ENCODE assay signal across 8 mouse cellular contexts in genomic region chr11:119390271-119391231, GRCm38 (mm10). TPM values are rescaled to one million over a fixed set of nuclear protein-coding genes. Genes with fewer than 3 reads are reported as not detected.
DNase-seq lines count a peak whose midpoint lies in the region; ATAC-seq and TF ChIP-seq lines count a peak whose summit lies in the region.

No protein-coding gene starts in this region.

- peak overlapping the region; percentile 80 to 84 for H3K4me3 ChIP-seq in MEL (ENCODE audit: control insufficient read depth in 1 of 2, insufficient read depth in 1 of 2, low read depth in 2 of 2, low read length in 2 of 2)
- H3K4me3 ChIP-seq in hindbrain, embryonic 11.5 days (ENCODE audit: low read depth, low read length), result peak overlapping the region; percentile 56
- H3K4me3 ChIP-seq in lung, postnatal 0 days (ENCODE audit: low read depth, low read length), result peak overlapping the region; percentile 84
- peak overlapping the region; percentile 76 for H3K4me3 ChIP-seq in olfactory bulb, adult 2 months (ENCODE audit: insufficient read depth, low read depth, low read length)
- peak overlapping the region; percentile 82 for H3K4me3 ChIP-seq in thymus, adult 2 months (ENCODE audit: control insufficient read depth, insufficient read depth, low read length)

- peak in 1 of 3 experiments; percentile 21; a peak in 1 of 6 replicates for TF ChIP-seq CTCF in MEL (IDR thresholded peaks at IDR 0.05 in 2 of 3, conservative IDR thresholded peaks at IDR 0.05 in 1 of 3; ENCODE audit: control insufficient read depth in 1 of 3, insufficient read depth in 1 of 3, low read depth in 2 of 3, low read length in 3 of 3, poor library complexity in 1 of 3, severe bottlenecking in 1 of 3)
- TF ChIP-seq CTCF in lung, postnatal 0 days (IDR thresholded peaks at IDR 0.05), result peak; percentile 11
- TF ChIP-seq CTCF in olfactory bulb, adult 2 months (IDR thresholded peaks at IDR 0.05; ENCODE audit: insufficient read depth, low read depth, low read length), result no peak
- no peak for TF ChIP-seq CTCF in thymus, adult 2 months (IDR thresholded peaks at IDR 0.05; ENCODE audit: borderline replicate concordance, control insufficient read depth, extremely low read depth, insufficient read depth, low read length, poor library complexity)

- H3K4me2 ChIP-seq in hindbrain, embryonic 11.5 days (replicated peaks; ENCODE audit: low read depth, low read length), result peak overlapping the region; percentile 99
- peak overlapping the region; percentile 87 for H3K4me2 ChIP-seq in lung, postnatal 0 days (replicated peaks; ENCODE audit: low read depth, low read length)

- no peaks in the 10 kb centered on the region for H3K9me3 ChIP-seq in MEL (replicated peaks; ENCODE audit: insufficient read depth, low read length)
- no peaks in the 10 kb centered on the region for H3K9me3 ChIP-seq in hindbrain, embryonic 11.5 days (ENCODE audit: control insufficient read depth, low read length)
- no peaks in the 10 kb centered on the region for H3K9me3 ChIP-seq in lung, postnatal 0 days (ENCODE audit: low read length)

- DNase-seq in MEL (ENCODE audit: low read depth, low spot score), result peak; percentile 74
- DNase-seq in cerebellum, adult 9-11 months, result peak; percentile 20
- peak; percentile 20 to 24 for DNase-seq in frontal cortex, postnatal 14 days (ENCODE audit: low spot score in 2 of 2)
- DNase-seq in hindbrain, embryonic 11.5 days (ENCODE audit: low spot score), result peak; percentile 67
- DNase-seq in layer of hippocampus, adult 9-11 months, result peak; percentile 52
- DNase-seq in lung, postnatal 0 days (ENCODE audit: low spot score), result peak; percentile 82
- peak; percentile 79 for DNase-seq in thymus, adult 2 months

- TF ChIP-seq RAD21 in MEL (IDR thresholded peaks at IDR 0.05; ENCODE audit: low read depth, low read length), result no peak; the same call in 1 of the 2 replicates

- peaks cover 0 to 5% of the 10 kb centered on the region in 2 experiments; a peak in 1 of 4 replicates for H3K36me3 ChIP-seq in MEL (ENCODE audit: control insufficient read depth in 1 of 2, insufficient read depth in 2 of 2, low read length in 2 of 2)
- no peaks in the 10 kb centered on the region for H3K36me3 ChIP-seq in hindbrain, embryonic 11.5 days (ENCODE audit: control insufficient read depth, insufficient read depth, low read length)
- H3K36me3 ChIP-seq in lung, postnatal 0 days (ENCODE audit: insufficient read depth, low read length), result no peaks in the 10 kb centered on the region
- H3K36me3 ChIP-seq in thymus, adult 2 months (ENCODE audit: control insufficient read depth, insufficient read depth, low read length), result no peaks in the 10 kb centered on the region

- 0 out of 2 replicates have a peak, but pooled peaks have one; percentile 27 for ATAC-seq in hindbrain, embryonic 11.5 days (ENCODE audit: low FRiP score)
- peak; percentile 70 for ATAC-seq in lung, postnatal 0 days

- peak overlapping the region; percentile 33 for H3K27ac ChIP-seq in MEL (ENCODE audit: control insufficient read depth, low read depth, low read length)
- H3K27ac ChIP-seq in hindbrain, embryonic 11.5 days (ENCODE audit: low read depth, low read length), result no peak overlapping the region
- peak overlapping the region; percentile 98 for H3K27ac ChIP-seq in lung, postnatal 0 days (ENCODE audit: low read length)
- H3K27ac ChIP-seq in olfactory bulb, adult 2 months (ENCODE audit: insufficient read depth, low read depth, low read length), result peak overlapping the region; percentile 62
- peak overlapping the region; percentile 55 for H3K27ac ChIP-seq in thymus, adult 2 months (ENCODE audit: control insufficient read depth, insufficient read depth, low read length)

- H3K27me3 ChIP-seq in MEL (ENCODE audit: control insufficient read depth in 1 of 2, insufficient read depth in 2 of 2, low read length in 2 of 2), result peaks cover 5 to 6% of the 10 kb centered on the region in 2 experiments
- H3K27me3 ChIP-seq in hindbrain, embryonic 11.5 days (ENCODE audit: control insufficient read depth, insufficient read depth, low read length), result peaks cover 62% of the 10 kb centered on the region
- H3K27me3 ChIP-seq in lung, postnatal 0 days (replicated peaks; ENCODE audit: insufficient read depth, low read length), result no peaks in the 10 kb centered on the region
- H3K27me3 ChIP-seq in thymus, adult 2 months (ENCODE audit: control insufficient read depth, insufficient read depth, low read length), result no peaks in the 10 kb centered on the region; the same call in 1 of the 2 replicates

- no peaks in the 10 kb centered on the region; the same call in 1 of the 2 replicates for H3K79me2 ChIP-seq in MEL (ENCODE audit: control insufficient read depth, insufficient read depth, low read length, poor library complexity)

- TF ChIP-seq POLR2A in MEL (IDR thresholded peaks at IDR 0.05; ENCODE audit: control insufficient read depth in 1 of 2, insufficient read depth in 1 of 2, low read depth in 1 of 2, low read length in 2 of 2, poor library complexity in 1 of 2), result peak in 1 of 2 experiments; percentile 37; a peak in 1 of 4 replicates
- no peak for TF ChIP-seq POLR2A in olfactory bulb, adult 2 months (IDR thresholded peaks at IDR 0.05; ENCODE audit: insufficient read depth, low read depth, low read length)
- TF ChIP-seq POLR2A in thymus, adult 2 months (IDR thresholded peaks at IDR 0.05; ENCODE audit: control insufficient read depth, extremely low read depth, insufficient read depth, low read length, poor library complexity), result peak; percentile 61; the same call in 1 of the 2 replicates

- 2% methylated on average over 48 of the region's 53 CpGs for WGBS in hindbrain, embryonic 11.5 days
- 3% methylated on average over 51 of the region's 53 CpGs for WGBS in lung, postnatal 0 days
- WGBS in olfactory bulb, adult 2 months, result 4% methylated on average over 53 of the region's 53 CpGs
- 1% methylated on average over 53 of the region's 53 CpGs for WGBS in thymus, adult 2 months

- H3K9ac ChIP-seq in MEL (ENCODE audit: control insufficient read depth, low read depth, low read length, poor library complexity, severe bottlenecking), result peak overlapping the region; percentile 71
- H3K9ac ChIP-seq in hindbrain, embryonic 11.5 days (ENCODE audit: low read depth, low read length), result peak overlapping the region; percentile 58; the same call in 1 of the 2 replicates
- H3K9ac ChIP-seq in lung, postnatal 0 days (replicated peaks; ENCODE audit: low read depth), result peak overlapping the region; percentile 69

- TF ChIP-seq EP300 in MEL (IDR thresholded peaks at IDR 0.05; ENCODE audit: low read depth in 1 of 2, low read length in 2 of 2), result no peak
- no peak for TF ChIP-seq EP300 in lung, postnatal 0 days (IDR thresholded peaks at IDR 0.05)

- H3K4me1 ChIP-seq in MEL (ENCODE audit: control insufficient read depth in 1 of 2, insufficient read depth in 2 of 2, low read length in 2 of 2), result peaks cover 6 to 25% of the 10 kb centered on the region in 2 experiments
- H3K4me1 ChIP-seq in hindbrain, embryonic 11.5 days (replicated peaks; ENCODE audit: control insufficient read depth, insufficient read depth, low read length), result peaks cover 5% of the 10 kb centered on the region; the same call in 1 of the 2 replicates
- peaks cover 12% of the 10 kb centered on the region; the same call in 1 of the 2 replicates for H3K4me1 ChIP-seq in lung, postnatal 0 days (ENCODE audit: insufficient read depth, low read depth, low read length)
- H3K4me1 ChIP-seq in olfactory bulb, adult 2 months (ENCODE audit: control insufficient read depth, insufficient read depth, low read length), result peaks cover 23% of the 10 kb centered on the region
- peaks cover 49% of the 10 kb centered on the region for H3K4me1 ChIP-seq in thymus, adult 2 months (replicated peaks; ENCODE audit: control insufficient read depth, insufficient read depth, low read length)

TF ChIP-seq in MEL, 35 proteins besides CTCF, POLR2A, EP300 and RAD21 (continues in another document):
- TF ChIP-seq SIN3A (IDR thresholded peaks at IDR 0.05; ENCODE audit: low read length), result peak; percentile 28; the same call in 1 of the 2 replicates
- TF ChIP-seq RCOR1 (IDR thresholded peaks at IDR 0.05; ENCODE audit: low read depth, low read length), result no peak
- 0 out of 2 replicates have a peak, but pooled peaks have one; percentile 2 for TF ChIP-seq MXI1 (IDR thresholded peaks at IDR 0.05; ENCODE audit: low read depth, low read length)
- 0 out of 2 replicates have a peak, but pooled peaks have one; percentile 6 for TF ChIP-seq MYB (IDR thresholded peaks at IDR 0.05; ENCODE audit: low read depth, low read length)
- no peak for TF ChIP-seq BHLHE40 (IDR thresholded peaks at IDR 0.05; ENCODE audit: borderline replicate concordance, low read depth, low read length)
- no peak for TF ChIP-seq MAFK (IDR thresholded peaks at IDR 0.05; ENCODE audit: borderline replicate concordance, low read depth, low read length)

RNA-seq across cellular contexts. Expression of gene Rnf213, which starts 2.3 kb away (rescaled TPM):
- total RNA-seq in MEL (2012; rRNA removed), result 6.6 and 11.6 TPM in 2 replicates
- polyA plus RNA-seq in MEL (2012; ENCODE audit: insufficient read depth in 1 of 2, insufficient read length in 2 of 2, low read depth in 1 of 2, low replicate concordance in 2 of 2, missing spikeins in 1 of 2), result 10 to 100 TPM in 1 of 2 experiments, not detected in 1; 10.7 TPM
- 2.0 and 2.1 TPM in 2 replicates for polyA plus RNA-seq in hindbrain, embryonic 11.5 days (2014; fragmentation: Nextera tagmentation; extraction: Ambion mirVana)
- polyA plus RNA-seq in lung, postnatal 0 days (2015; fragmentation: Nextera tagmentation; extraction: Ambion mirVana), result 8.2 and 9.7 TPM in 2 replicates
- not detected in 2 replicates for polyA plus RNA-seq in olfactory bulb, adult 2 months (2012; ENCODE audit: insufficient read depth, insufficient read length, low replicate concordance, missing spikeins)
- 47.9 and 52.5 TPM in 2 replicates for polyA plus RNA-seq in thymus, adult 2 months (2012; rRNA removed)

RNA-seq across cellular contexts. Expression of gene Slc26a11, which starts 35.2 kb away (rescaled TPM):
- not detected in 2 replicates for total RNA-seq in MEL (2012; rRNA removed)
- polyA plus RNA-seq in MEL (2012; ENCODE audit: insufficient read depth in 1 of 2, insufficient read length in 2 of 2, low read depth in 1 of 2, low replicate concordance in 2 of 2, missing spikeins in 1 of 2), result under 1 TPM in 1 of 2 experiments, not detected in 1; 0.04 TPM
- 3.3 and 3.8 TPM in 2 replicates for polyA plus RNA-seq in hindbrain, embryonic 11.5 days (2014; fragmentation: Nextera tagmentation; extraction: Ambion mirVana)
- 11.6 and 12.0 TPM in 2 replicates for polyA plus RNA-seq in lung, postnatal 0 days (2015; fragmentation: Nextera tagmentation; extraction: Ambion mirVana)
- polyA plus RNA-seq in olfactory bulb, adult 2 months (2012; ENCODE audit: insufficient read depth, insufficient read length, low replicate concordance, missing spikeins), result not detected in 2 replicates
- polyA plus RNA-seq in thymus, adult 2 months (2012; rRNA removed), result 19.9 and 21.7 TPM in 2 replicates

RNA-seq across cellular contexts. Expression of gene Sgsh, which starts 35.2 kb away (rescaled TPM):
- 0.12 TPM in 1 of 2 replicates, not detected in the other for total RNA-seq in MEL (2012; rRNA removed)
- polyA plus RNA-seq in MEL (2012; ENCODE audit: insufficient read depth in 1 of 2, insufficient read length in 2 of 2, low read depth in 1 of 2, low replicate concordance in 2 of 2, missing spikeins in 1 of 2), result under 1 TPM in 1 of 2 experiments, not detected in 1; 0.25 TPM
- 4.4 and 6.0 TPM in 2 replicates for polyA plus RNA-seq in hindbrain, embryonic 11.5 days (2014; fragmentation: Nextera tagmentation; extraction: Ambion mirVana)
- 12.6 TPM in 2 replicates for polyA plus RNA-seq in lung, postnatal 0 days (2015; fragmentation: Nextera tagmentation; extraction: Ambion mirVana)
- not detected in 2 replicates for polyA plus RNA-seq in olfactory bulb, adult 2 months (2012; ENCODE audit: insufficient read depth, insufficient read length, low replicate concordance, missing spikeins)
- polyA plus RNA-seq in thymus, adult 2 months (2012; rRNA removed), result 28.6 and 36.5 TPM in 2 replicates

Comparison
In these comparisons a context has a peak if more than half of its experiments do, and no peak if none do; other contexts are left out.
1. DNase-seq: peak in every context shown above with its lines; median percentile 82 in lung, postnatal 0 days; 79 in thymus, adult 2 months; 74 in MEL; 67 in hindbrain, embryonic 11.5 days; 52 in layer of hippocampus, adult 9-11 months; 22 in frontal cortex, postnatal 14 days; 20 in cerebellum, adult 9-11 months.